Mouse (Mus musculus): ENCODE data around the gene Tango6.

Tango6 gene

GRCm38 (mm10) chr8:106682971-106683668 lies at the start of gene Tango6:
Gene Tango6, plus strand, starts transcription at chr8:106683068.
- DNase-seq (ENCODE audit: extremely low read depth, low read depth, low spot score) = no peak

GRCm38 (mm10) chr8:106633361-106634158 lies 49.3 kb upstream of the Tango6 start:
- DNase-seq (ENCODE audit: extremely low read depth, low read depth, low spot score) = no peak

GRCm38 (mm10) chr8:106635284-106635683 lies 47.6 kb upstream of the Tango6 start:
- DNase-seq (ENCODE audit: extremely low read depth, low read depth, low spot score) = no peak

GRCm38 (mm10) chr8:106637446-106637845 lies 45.4 kb upstream of the Tango6 start:
- no peak for DNase-seq (ENCODE audit: extremely low read depth, low read depth, low spot score)

- no peak for DNase-seq (ENCODE audit: extremely low read depth, low read depth, low spot score)
These were observed 44.0 kb upstream of the Tango6 start for GRCm38 (mm10) chr8:106638768-106639295.

GRCm38 (mm10) chr8:106640212-106640611 lies 42.7 kb upstream of the Tango6 start:
- no peak for DNase-seq (ENCODE audit: extremely low read depth, low read depth, low spot score)

GRCm38 (mm10) chr8:106640921-106641320 lies 41.9 kb upstream of the Tango6 start:
- DNase-seq (ENCODE audit: extremely low read depth, low read depth, low spot score) = no peak

- DNase-seq (ENCODE audit: extremely low read depth, low read depth, low spot score) = no peak
These were observed 40.7 kb upstream of the Tango6 start for GRCm38 (mm10) chr8:106642172-106642571.

GRCm38 (mm10) chr8:106643100-106643499 lies 39.8 kb upstream of the Tango6 start:
- DNase-seq (ENCODE audit: extremely low read depth, low read depth, low spot score) = no peak

GRCm38 (mm10) chr8:106644957-106645356 lies 37.9 kb upstream of the Tango6 start:
- no peak for DNase-seq (ENCODE audit: extremely low read depth, low read depth, low spot score)

- DNase-seq (ENCODE audit: extremely low read depth, low read depth, low spot score) = no peak
These were observed 36.7 kb upstream of the Tango6 start for GRCm38 (mm10) chr8:106646153-106646552.

- no peak for DNase-seq (ENCODE audit: extremely low read depth, low read depth, low spot score)
These were observed 36.1 kb upstream of the Tango6 start for GRCm38 (mm10) chr8:106646731-106647130.

- DNase-seq (ENCODE audit: extremely low read depth, low read depth, low spot score) = no peak
These were observed 35.5 kb upstream of the Tango6 start for GRCm38 (mm10) chr8:106647387-106647786.

- DNase-seq (ENCODE audit: extremely low read depth, low read depth, low spot score) = no peak
These were observed 34.4 kb upstream of the Tango6 start for GRCm38 (mm10) chr8:106648421-106648820.

- no peak for DNase-seq (ENCODE audit: extremely low read depth, low read depth, low spot score)
These were observed 30.9 kb upstream of the Tango6 start for GRCm38 (mm10) chr8:106651994-106652393.

GRCm38 (mm10) chr8:106656046-106656445 lies 26.8 kb upstream of the Tango6 start:
- DNase-seq (ENCODE audit: extremely low read depth, low read depth, low spot score) = no peak

- DNase-seq (ENCODE audit: extremely low read depth, low read depth, low spot score) = no peak
These were observed 10.1 kb upstream of the Tango6 start for GRCm38 (mm10) chr8:106672786-106673185.

GRCm38 (mm10) chr8:106674318-106674717 lies 8.6 kb upstream of the Tango6 start:
- DNase-seq (ENCODE audit: extremely low read depth, low read depth, low spot score) = no peak

- DNase-seq (ENCODE audit: extremely low read depth, low read depth, low spot score) = no peak
These were observed 8.0 kb upstream of the Tango6 start for GRCm38 (mm10) chr8:106674894-106675293.

GRCm38 (mm10) chr8:106684387-106684786 lies 1.5 kb downstream of the Tango6 start:
- DNase-seq (ENCODE audit: extremely low read depth, low read depth, low spot score) = no peak

- no peak for DNase-seq (ENCODE audit: extremely low read depth, low read depth, low spot score)
These were observed 4.6 kb downstream of the Tango6 start for GRCm38 (mm10) chr8:106687479-106687878.

- DNase-seq (ENCODE audit: extremely low read depth, low read depth, low spot score) = no peak
These were observed 14.9 kb downstream of the Tango6 start for GRCm38 (mm10) chr8:106697748-106698248.
